Mouse (Mus musculus): ENCODE measurements around the gene Akap1.

DNA sequence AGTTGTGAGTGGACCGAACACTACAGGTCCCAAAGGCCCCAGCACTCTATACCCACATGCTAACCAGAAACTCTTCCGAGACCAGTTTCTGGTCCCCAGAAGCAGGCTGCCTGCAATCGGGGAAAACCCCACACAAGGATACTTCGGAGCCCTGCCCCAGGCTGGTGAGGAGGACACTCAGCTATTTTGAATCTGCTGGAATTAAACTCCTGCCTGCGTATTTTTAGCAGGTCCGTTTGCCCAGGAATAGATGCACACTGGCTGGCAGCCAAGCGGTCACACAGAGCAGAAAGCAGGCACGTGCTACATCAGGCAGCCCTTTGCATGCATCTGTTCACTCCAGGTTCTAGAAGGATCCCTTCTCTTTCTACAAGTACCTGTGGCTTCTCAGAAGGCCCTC is 15.1 kb downstream of the Akap1 start:
- TF ChIP-seq CTCF (IDR thresholded peaks at IDR 0.05; ENCODE audit: control insufficient read depth, insufficient read depth, low read length) (no peak), POLR2A (IDR thresholded peaks at IDR 0.05; ENCODE audit: borderline replicate concordance, control insufficient read depth, low read depth, low read length) (no peak)
